Mouse (Mus musculus) cortical plate, adult 2 months (tissue): ENCODE results near the gene Nfasc.

Experiments
- CTCF ChIP-seq: fragments of 200-500 bp; IDR thresholded peaks from 2 replicates; pipeline ENCODE4 v1.5.1; 2011; ENCODE audit warnings: mild to moderate bottlenecking, control low read depth, low read length; ENCODE audit not compliant: insufficient read depth; ENCODE audit errors: extremely low read depth
- POLR2A ChIP-seq: fragments of 200-500 bp; IDR thresholded peaks from 2 replicates; pipeline ENCODE4 v1.6.1; 2011; ENCODE audit warnings: mild to moderate bottlenecking, low read length, control low read depth; ENCODE audit not compliant: insufficient read depth; ENCODE audit errors: extremely low read depth

DNA sequence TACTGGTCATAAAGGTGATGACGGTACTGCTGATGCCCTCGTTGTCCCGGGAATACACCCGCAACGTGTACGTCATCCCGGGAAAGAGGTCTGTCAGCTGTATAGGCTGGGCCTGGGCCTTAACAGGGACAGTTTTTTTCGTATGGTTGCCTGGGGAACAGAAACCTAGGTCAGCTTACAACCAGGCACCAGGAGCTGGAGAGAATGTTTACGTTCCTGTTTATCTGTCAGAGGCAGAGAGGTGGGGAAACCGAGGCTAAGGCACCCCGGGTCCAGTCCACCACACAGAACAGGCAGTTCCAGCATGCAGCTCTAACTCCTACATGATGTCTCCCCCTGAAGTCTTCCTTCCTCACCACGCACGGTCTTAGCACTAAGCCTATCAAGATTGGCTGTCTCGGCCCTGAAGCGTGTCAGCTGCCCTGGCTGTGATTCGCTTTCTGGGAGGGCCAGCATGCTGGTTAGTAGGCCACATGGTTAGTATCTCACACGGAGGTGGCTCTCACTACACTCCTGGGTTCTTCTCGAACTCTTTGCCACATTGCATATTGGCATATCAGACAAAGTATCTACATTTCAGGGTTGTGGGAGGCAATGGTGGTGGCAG, 158.5 kb downstream of the Nfasc start:
- TF ChIP-seq CTCF, result no peak
- TF ChIP-seq POLR2A, result no peak
